Mouse (Mus musculus) yolk sac, embryonic 10.5 days (tissue): ENCODE measurements around the gene Abcg2.
A peak's percentile ranks its signal among the peaks of the same experiment; 100 is the strongest.
"Not testable (repeated sequence)": the region's sequence is repeated elsewhere in the genome, so short reads cannot be mapped to it uniquely, and the experiment has no call there.

ENCODE experiments used
- DNase-seq: peaks from one replicate; pipeline ENCODE4 v3.0.0-alpha.2; 2017; ENCODE audit warnings: low spot score

Abcg2 gene

DNA sequence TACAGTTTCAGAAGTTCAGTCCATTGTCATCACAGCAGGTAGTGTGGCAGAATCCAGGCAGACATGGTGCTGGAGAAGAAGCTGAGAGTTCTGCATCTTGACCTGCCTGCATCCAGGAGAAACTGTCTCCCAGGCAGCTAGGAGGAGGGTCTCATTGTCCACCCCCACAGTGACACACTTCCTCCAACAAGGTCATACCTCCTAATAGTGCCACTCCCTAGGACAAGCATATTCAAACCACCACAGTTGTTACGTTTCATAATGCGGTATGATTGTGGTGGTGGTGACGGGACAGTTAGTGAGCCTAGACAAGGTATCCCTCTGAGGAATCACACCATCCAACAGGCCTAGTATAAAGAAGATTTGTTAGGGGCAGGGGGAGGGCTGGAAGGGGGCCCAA, at the start of gene Abcg2:
TSS of gene Abcg2 (plus strand) at position 301 of the 400 bp plus-strand sequence.
- not testable (repeated sequence) for DNase-seq

DNA sequence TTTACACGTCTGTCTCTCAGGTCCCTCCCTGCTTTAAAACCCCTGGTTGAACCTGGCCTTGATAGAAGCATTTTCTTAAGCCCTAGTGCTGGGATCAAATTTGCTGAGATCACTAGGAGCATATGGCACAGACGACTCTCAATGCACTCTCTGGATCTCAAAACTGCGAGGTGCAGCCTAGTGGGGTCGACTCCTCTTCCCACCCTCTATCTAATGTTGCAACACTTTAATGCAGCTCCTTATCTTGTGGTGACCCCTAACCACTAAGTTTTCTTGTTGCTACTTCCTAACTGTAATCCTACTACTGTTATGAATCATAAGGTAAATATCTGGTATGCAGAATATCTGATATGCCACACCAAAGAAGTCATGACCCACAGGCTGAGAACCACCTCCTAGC, 44.1 kb upstream of the Abcg2 start:
- not testable (repeated sequence) for DNase-seq

DNA sequence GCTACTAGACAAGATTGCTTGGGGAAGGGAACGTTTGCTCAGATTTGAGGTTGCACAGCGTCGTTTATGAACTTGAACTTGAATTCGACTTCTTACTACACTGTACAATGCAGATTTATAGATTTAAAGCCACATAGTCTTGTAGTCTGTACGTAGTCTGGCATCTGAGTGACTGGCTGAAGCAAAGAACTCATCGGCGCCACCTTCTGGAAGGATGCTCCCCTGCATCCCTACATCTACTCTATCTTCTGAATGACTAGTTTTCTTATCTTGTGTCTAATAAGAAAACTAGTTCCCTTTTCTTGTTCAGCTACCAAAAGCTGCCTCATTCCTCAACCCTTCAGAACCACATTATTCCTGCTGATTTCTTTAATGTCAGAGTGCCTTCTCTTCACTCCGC, 41.5 kb upstream of the Abcg2 start:
- not testable (repeated sequence) for DNase-seq

DNA sequence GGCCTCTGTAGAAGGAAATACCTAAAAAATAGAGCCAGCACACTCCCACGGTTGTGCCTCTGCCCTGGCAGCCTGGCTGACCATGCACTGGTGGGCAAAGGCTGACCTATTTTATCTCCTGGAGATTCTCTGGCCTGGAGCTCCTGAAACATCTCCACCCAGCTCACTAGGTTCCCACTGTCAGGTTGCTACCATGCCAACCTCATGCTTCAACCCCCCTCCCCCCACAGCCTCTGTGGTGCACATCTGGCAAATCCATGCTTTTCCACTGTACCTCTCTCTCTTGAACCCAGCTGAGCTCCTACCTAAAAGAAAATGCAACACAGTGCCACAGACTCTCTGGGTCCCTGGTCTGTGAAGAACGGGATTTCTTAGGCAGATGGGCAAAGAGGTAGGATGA, 39.4 kb upstream of the Abcg2 start:
- DNase-seq = peak; percentile 36

DNA sequence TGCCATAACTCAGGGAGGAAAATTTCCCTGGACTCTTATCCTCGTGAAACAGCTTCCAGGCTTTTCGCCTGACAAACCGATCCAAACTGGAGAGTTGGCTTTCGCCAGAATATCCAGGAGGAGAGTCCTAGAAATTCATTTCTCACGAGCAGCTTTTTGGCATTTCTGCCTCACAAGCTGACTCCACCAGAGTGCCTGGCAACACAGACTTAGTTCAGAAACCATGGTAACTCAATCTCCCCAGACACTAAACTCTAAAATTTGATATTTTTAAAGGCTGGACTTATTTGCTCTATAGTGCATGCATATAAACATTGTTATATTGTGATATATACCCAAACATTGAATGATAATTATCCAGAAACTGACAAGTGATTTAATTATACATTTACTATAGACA, 38.3 kb upstream of the Abcg2 start:
- DNase-seq = not testable (repeated sequence)

DNA sequence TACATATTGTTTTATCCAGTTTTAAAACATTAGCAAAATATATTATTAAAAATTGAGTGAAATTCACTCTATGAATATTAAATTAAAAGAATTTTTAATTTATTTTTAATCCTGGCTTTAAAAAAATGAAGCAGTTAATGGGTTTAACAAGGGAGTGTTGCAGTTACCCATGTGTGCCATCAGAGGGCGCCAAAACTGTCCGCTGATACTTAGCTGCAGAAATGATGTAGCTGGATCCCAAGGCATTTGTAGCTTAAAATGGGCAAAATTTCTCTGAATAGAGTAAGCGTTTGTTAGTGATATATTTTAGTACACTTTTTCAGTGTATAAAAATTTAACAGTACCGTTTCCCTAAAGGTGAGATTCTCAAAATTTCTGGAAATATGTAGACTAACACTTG, 37.5 kb upstream of the Abcg2 start:
- no peak for DNase-seq

DNA sequence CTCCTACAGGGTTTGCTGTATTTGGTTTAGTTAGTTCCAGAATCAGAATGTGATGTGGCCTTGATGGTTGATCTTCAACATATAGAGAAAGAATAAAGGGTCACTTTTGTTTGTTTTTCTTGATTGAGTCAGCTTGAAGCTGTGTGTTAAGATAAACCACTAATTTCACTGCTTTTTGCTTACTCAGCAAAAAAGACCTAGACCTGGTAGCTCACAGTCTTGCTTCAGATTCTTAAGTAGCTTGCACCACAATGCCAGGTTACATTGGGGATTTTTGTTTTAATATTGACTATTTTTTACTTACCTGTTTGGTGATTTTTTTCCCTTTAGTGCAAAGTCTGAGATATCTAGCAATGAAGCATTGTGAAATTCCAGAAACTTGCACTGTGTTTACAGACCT, 30.5 kb upstream of the Abcg2 start:
- DNase-seq = not testable (repeated sequence)

DNA sequence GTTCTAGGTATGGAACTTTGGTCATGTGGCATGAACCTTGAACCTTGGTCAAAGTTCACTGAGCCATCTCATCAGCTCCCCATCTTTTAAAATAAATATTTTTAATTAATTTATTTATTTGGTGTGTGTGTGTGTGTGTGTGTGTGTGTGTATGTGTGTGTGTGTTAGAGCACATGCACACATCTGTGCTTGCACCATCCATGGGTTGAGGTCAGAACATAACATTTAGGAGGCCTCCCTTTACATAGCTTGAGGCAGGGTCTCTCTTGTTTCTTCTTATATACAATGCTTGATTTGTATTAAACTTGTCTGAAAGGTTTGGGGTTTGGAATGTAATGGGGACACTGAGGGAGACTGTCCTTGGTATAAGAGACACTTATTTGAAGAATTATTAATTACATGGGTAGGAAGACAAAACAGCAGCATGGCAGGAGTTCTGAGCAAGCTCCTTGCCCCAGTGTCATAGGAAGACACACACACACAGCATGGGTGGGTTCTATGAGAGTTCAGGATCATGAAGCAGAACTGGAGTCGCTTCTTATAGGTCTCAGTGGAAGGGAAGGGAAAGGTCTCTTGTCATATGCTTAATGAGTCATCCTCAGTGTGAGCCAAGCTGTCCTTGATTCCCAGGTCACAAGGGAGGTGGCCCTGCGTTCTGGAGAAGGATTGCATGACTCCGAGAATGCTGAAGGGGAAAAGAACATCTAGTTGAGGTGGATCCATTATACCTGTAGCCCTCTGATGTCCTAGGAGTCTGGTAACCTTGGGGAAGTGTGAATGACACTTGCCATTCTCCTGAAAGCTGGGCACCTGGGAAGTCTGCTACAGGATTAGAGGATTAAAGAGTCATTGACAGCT, 9.9 kb downstream of the Abcg2 start:
- DNase-seq = not testable (repeated sequence)

DNA sequence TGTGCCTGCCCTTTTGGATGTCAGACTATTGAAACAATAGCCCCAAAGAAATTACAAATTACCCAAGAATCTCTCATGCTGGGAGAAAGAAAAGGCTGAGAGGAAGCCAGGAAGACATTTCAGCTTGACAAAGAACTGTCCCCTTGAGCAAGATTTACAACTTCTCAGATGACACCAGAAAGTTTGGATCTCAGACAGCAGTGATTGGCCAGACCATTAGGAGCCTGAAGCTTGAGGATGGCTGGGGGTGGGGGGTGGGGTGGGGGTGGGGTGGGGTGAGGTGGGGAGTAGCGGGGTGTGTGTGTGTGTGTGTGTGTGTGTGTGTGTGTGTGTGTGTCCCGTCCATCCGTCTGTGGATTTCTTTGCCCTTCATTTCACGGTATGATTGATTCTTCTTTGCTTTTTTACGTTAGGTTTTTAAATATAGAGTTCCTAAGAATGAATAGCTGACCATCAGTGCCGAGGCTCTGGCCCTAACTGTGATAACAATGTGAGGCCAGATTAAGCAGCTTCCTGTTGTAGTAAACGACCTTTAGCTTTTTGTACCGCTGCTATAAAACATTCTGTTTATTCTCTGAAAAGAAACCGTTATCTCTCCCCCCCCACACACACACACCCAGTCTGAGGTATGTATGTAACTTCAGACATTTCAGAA, 11.4 kb downstream of the Abcg2 start:
- not testable (repeated sequence) for DNase-seq

DNA sequence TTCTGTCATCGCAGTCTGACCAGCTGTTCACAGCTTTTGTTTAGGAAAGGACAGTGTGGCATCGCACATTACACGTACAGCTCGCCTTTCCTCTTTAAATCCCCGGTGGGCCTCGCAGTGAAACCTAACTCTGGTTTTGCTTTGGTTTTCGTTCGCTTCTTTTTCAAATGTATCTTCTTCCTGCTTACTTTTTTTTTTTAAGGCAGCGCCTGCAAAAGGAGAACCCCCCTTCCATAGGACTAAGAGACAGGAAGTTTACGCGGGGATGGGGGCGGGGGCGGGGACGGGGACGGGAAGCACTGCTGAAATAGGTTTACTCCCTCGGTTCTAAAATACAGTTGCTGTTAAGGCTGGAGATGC, 12.0 kb downstream of the Abcg2 start:
- peak; percentile 62 for DNase-seq

DNA sequence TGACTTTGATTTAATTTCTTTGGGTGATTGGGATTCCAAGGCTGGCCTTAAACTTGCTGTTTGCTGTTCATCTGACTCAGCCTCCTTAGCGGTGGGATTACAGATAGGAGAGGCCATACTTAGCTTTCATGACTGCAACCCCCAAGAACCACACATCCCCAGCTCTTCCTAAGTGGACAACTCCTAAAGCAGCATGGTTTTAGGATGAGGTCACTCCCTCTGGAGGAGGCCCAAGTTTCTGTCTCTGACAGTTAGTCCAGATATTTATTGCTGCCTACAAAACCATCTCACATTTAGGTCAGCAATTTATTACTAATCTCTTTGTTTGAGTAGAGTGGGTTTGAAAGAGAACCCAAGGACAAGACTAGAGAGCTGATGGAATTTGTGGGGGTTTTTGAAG, 17.8 kb downstream of the Abcg2 start:
- DNase-seq = not testable (repeated sequence)

DNA sequence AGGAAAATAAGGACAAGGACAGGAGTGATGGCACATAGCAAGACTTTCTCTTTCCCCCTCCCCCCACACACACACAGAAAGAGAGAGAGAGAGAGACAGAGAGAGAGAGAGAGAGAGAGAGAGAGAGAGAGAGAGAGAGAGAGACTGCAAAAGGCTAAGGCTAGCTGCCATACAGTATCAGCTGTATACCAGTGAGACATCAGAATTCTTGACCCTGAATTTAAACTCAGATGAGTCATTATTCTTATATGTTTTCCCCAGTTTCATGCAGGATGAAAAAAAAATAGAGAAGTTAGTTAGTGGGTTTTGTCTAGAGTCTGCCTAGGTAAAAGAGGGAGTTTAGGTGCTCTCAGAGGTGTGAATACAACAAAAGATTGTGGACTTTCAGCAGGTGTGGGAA, 18.7 kb downstream of the Abcg2 start:
- DNase-seq = not testable (repeated sequence)

DNA sequence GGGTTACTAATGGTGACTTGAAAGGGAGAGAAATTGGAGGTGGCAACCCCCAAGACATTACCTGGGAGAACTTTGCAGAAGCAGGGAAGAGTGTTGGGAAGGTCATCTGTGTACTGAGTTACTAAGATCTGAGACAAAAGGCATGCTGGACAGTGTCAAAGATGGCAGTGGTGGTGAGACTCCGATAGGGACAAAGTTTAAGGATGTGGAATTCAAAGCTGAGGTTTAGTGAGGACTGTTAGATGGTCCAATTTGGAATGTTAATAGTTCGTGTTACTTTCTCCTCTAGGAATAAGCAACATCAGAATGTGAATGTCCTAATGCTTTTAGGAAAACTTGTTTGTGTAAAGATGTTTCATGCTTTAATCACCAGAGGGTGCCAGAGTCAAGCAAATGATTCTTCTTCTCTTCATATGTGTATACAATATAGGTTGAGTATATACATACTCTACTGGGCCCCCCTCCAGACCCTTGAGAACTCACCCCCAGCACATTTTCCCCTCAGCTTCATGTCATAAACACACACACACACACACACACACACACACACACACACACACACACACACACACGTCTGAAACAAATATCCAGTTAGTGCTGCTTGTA, 19.3 kb downstream of the Abcg2 start:
- DNase-seq = not testable (repeated sequence)

DNA sequence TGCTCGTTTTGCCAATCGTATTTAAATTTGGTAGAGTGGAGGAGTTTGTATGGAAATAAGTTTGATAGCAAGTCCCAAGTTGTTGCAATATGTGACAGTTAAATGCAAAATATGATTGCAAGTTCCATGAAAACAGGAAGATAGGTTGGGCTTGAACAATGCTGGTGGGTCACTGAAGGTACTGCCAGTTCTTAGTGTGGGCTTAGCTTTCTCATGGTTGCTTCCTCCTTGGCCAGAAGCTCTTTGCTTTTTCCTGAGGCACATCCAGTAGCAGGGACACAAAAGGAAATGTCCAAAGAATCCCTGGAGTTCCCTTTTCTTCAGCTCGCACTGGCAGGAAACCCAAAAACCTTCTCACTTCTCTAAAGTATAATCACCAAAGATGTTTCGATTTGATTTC, 22.3 kb downstream of the Abcg2 start:
- DNase-seq = no peak

DNA sequence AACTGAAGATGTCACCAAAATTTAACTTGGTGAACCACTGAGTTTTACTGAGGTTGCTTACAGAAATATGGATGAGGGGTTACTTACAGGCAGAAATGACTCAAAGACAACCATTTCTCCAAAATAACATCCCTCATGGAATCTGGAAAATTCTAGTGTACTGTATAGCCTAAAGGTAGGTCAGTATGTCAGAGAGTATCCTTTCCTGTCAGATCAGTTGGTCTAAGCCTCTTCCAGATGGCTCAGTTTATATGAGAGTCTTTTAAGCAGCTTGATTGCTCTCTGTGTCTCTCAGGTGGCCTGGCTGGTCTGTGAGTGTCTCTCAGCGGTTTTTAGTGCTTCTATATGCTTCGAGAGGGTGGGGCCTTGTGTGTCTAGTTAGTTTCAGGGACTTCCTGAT, 24.1 kb downstream of the Abcg2 start:
- no peak for DNase-seq

DNA sequence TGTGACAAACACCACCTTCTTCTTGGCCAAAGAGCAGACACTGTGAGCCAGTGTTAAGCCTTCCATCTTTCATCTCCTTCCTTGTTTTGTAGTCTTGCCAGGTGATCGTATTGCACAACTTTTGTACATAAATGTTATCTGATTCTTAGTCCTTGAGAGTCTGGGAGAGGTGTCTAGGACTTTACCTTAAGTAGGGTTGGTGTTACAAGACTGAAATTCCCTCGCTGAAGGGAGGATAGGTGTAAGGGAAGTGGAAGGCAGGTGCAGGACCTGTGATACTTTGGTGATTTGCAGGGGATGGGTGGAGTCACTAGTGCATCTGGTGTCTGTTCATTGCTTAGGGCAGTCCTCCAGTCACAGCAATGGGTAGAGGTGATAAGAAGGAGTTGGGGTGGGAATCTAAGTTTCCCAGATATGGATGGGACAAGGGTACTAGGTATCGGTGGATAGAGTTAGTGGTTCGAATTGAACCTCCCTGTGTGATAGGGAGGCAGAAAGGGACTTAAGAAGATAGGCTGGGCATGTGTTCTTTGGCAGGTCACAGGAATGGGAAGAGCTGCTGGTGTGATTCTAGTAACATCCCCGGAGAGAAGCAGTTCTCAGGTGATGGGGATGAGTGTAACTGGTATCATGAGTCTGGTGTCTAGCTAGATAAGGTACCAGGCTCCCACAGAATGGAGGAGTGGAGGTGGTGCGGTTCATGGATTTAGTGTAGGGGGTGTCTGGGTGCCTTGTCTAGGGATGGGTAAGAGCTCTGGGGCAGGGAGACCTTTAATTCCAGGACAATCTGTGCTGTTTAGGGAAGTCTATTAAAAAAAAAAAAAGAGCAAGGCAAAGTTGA, 25.8 kb downstream of the Abcg2 start:
- DNase-seq = no peak

DNA sequence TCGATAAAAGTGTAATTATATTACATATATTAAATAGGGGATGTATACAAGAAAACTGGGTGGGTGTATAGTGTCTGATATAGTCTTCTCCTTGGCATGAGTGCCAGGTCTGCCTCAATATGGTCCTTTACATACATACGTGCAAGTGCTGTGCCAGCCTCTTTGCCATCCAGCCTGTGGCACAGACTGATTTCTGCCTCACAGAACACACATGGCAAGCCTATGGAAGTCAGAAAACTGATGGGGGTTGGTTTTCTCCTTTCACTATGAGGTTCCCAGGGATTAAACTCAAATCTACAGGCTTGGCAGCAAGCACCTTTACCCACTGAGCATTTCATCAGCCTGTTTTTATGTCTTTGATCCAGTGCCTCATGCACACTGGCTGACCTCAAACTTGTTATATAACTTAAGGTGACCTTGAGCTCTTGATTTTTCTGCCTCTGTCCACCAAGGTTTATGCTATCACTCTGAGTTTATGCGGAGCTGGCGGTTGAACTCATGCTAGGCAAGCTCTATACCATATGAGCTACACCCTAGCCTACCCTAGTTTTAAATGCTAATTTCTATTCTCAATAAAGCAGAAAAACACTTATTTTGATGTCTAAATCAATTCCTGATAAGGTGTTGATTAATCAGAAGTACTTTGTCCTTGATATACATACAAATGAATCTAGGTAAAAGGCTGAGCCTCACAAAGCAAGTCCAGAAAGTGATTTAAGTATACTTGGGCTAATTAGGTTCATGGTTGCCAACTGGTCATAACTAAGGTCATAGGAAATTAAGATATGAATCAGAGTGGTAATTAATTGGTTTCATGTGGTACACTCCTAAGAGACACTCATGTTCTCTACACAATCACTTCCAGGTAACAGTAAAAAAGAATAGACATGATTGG, 26.7 kb downstream of the Abcg2 start:
- no peak for DNase-seq

DNA sequence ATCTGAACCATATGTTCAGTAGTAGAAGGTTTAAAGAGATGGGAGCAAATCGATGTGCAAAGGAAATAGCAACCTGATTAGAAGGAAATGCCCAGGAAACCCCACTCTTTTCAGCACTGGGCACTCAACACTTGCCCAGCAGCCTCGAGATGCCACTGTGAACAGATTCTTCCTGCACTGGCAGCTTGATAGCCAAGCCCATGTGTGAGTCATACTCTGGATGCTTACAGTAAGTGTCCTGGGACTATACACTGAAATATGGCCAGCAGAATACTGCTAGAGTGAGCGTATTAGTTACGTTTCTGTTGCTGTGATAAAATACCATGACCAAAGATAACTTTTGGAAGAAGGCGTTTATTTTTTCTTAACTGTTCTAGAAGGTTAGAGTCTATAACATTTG, 39.8 kb downstream of the Abcg2 start:
- DNase-seq = no peak

DNA sequence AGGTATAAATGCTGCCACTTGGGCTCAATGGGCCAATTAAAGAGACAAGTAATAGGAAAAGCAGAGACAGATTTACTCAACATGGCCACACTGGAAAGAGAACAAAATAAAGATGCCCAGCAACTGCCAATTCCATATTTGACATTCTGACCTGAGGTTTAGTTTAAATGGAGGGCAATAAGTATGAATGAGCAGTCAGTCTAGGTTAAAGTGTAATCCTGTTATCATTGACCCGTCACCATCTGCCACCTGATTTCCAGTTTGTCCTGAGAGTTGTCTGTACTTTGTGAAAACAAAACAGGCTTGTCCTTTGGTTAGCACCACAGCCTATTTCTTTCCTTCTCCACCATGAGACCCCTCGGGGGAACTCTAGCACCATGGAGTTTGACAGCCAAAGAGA, 44.9 kb downstream of the Abcg2 start:
- DNase-seq = no peak

DNA sequence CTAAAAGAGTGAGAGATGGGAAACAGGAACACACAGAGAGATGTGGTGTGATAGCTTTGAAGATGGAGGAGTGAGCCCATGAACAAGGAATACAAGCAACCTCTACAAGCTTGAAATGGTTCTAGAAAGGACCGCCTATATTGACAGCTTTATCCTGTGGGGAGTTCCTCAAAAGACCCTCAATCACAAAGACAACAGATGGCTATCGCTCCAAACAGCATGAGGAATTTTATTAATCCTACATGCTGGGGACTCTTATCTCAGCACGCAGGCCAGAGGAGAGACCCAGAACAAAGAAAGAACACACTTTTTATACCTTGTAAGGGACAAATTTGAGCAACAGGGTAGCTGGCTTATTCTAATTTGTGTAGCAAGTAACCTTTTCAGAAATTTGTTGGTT, 48.1 kb downstream of the Abcg2 start:
- no peak for DNase-seq

DNA sequence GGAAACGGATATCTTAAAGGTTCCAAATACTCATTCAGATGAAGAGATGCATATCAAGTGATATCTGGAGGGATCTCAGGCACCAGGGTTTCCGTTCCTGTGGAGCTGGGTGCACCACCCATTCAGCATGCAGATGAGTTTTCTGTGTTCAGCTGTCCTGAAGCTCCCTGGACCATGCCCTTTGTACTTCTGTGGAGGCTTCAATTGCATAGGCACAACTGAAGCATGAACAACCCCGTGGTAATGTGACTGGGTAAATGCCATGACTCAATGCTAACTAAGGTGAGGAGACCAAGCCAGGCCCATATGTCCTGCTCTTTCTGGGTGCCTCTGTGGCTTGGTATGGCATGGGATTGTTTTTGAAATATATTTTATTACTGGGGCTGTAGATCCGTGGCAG, 49.4 kb downstream of the Abcg2 start:
- DNase-seq = no peak
